Mouse (Mus musculus): ENCODE results near the gene Olfr1043.
"Not testable (repeated sequence)": the region's sequence is repeated elsewhere in the genome, so short reads cannot be mapped to it uniquely, and the experiment has no call there.

Gene Olfr1043

GRCm38 (mm10) chr2:86167422-86167821 is at the start of gene Olfr1043:
TSS of gene Olfr1043 (minus strand) at chr2:86167522.
- DNase-seq (ENCODE audit: low spot score) = no peak

GRCm38 (mm10) chr2:86202909-86203308 is 35.6 kb upstream of the Olfr1043 start, which contains the start of gene Olfr1045:
TSS of gene Olfr1045 (minus strand) at chr2:86203009.
- DNase-seq (ENCODE audit: low spot score) = no peak

DNA sequence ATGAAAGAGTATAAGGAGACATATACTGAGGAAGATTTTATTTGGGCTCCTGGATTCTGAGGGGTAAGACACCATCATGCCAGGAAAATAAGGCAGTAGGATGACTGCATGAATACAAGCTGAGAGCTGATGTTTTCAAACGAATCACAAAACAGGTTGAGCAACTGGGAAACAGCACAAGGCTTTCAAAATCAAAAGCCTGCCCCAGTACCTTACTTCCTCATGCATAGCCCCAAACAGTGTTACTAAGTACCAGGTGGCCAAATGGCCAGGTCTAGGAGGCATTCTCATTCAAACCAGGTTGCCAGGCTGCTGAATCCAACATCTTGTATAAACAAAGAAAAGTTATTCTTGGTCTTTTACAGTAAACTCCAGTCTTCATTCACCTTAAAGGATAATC is 28.5 kb upstream of the Olfr1043 start:
- DNase-seq (ENCODE audit: low spot score) = no peak

DNA sequence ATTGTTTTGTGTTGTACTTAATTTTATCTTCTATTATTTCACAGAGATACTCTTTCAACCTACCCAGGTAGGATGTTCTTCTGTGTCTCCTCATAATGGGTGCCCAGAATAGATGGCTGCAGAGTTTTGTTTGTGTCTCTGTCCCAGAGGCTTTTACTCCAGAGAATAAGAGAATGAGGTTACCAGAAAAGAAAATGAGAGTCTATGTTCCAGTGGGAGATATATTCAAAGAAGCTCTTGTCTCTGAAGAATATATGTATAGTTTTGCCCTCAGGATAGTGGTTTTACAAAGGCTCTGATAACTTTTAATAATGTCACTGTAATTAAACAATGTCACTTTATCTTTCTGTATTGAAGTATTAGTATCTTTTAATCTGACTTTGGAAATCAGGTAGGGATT is 18.3 kb upstream of the Olfr1043 start, which contains the start of gene Olfr52:
Olfr52 (minus strand) TSS at position 101 of the 400 bp plus-strand sequence.
- no peak for DNase-seq (ENCODE audit: low spot score)

DNA sequence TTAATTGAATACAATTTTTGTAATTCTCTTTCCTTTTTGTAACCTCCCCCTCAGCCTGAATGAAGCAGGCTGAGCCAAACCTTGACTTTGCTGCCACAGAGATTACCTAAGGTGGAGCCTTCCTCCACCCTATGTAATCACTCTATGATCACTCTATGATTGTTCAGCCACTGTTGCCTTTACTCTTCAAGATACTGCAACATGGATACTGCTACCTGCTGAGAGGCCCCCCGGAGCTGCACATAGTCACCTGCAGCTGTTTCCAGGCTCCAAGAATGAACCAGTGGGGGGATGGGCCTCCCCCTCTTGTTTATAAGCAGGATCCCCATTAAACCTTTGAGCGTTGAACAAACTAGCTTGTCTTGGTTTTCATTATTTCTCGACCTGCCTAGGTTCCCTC is 12.6 kb upstream of the Olfr1043 start:
- no peak for DNase-seq (ENCODE audit: low spot score)

DNA sequence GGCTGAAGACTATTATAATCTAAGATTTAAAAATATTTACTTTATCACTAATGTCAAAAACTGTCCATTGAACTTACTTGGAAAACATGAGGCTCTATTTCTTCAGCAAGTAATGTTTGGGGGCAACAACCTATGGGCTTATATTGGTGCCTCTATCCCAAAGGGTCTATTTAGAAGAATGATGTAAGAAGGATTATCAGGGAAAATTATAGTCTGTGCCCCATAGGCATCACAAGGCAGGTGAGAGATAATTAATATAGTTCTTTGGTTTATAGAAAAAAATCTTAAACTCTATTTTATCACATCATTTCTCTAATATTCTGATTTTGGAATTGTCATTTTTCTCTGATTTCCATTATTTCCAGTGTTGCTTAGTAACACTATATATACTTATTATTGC is 10.4 kb upstream of the Olfr1043 start, which contains the start of gene Olfr1044:
Olfr1044 (minus strand) TSS at position 101 of the 400 bp plus-strand sequence.
- no peak for DNase-seq (ENCODE audit: low spot score)

DNA sequence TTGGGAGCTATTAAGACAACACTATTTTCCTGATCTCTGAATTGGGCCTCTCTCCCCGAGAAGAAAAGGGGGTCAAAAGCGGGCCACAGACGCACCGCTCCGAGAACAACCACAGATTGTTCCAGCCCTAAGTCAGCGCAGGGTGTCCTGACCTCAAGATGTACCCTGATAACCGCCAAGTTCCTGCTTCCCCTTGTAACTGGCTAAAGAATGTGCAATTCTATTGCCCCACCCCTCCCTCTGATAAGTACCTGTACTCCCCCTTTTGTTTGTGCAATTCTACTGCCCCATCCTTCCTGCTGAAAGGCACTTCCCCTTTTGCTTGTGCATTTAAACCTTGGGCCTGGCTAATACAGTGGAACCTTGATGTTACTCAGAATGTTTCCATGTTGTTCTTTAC is 8.1 kb upstream of the Olfr1043 start:
- not testable (repeated sequence) for DNase-seq (ENCODE audit: low spot score)

GRCm38 (mm10) chr2:86161738-86162137 is 5.6 kb downstream of the Olfr1043 start, which contains the start of gene Olfr1042:
TSS of gene Olfr1042 (minus strand) at chr2:86161838.
- DNase-seq (ENCODE audit: low spot score) = no peak

DNA sequence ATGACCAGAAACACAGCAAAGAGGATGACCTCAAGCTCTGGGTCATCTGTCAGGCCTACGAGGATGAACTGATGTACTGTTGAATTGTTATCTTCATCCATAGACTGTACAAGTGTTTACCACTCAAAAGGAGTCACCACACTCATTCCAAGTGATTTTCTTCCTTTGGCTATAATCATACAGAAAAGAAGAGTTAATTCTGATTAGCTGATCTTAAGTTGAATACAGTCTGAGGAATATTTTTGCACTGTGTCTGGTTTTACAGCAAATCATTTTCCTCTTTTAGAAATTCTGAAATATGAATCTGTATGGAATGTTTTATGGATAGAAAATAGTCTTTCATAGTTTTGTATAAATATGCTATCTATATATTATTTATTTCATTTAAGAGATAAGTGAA is 20.7 kb downstream of the Olfr1043 start, which contains the start of gene Olfr1040:
Olfr1040 (minus strand) TSS at position 101 of the 400 bp plus-strand sequence.
- no peak for DNase-seq (ENCODE audit: low spot score)

GRCm38 (mm10) chr2:86135828-86136227 is 31.5 kb downstream of the Olfr1043 start, which contains the start of gene Olfr1039:
TSS of gene Olfr1039 (minus strand) at chr2:86135928.
- no peak for DNase-seq (ENCODE audit: low spot score)

All from urinary bladder, postnatal 10 days (tissue).